Mouse (Mus musculus) midbrain, embryonic 14.5 days (tissue): ENCODE data around the gene Pip4p1. TPM values are rescaled to one million over a fixed set of nuclear protein-coding genes. Genes with fewer than 3 reads are reported as not detected.
"Not testable (repeated sequence)": the region's sequence is repeated elsewhere in the genome, so short reads cannot be mapped to it uniquely, and the experiment has no call there.

Experiments
- ATAC-seq: fragments of 200-750 bp; cut with Nextera tagmentation; 2 replicates; pipeline ENCODE4 v1.8.0; 2017; ENCODE audit warnings: moderate number of reproducible peaks, moderate library complexity; ENCODE audit not compliant: low FRiP score, low TSS enrichment
- DNase-seq: peaks from one replicate; pipeline ENCODE4 v3.0.0-alpha.2; 2015
- H3K27ac ChIP-seq: fragments of 300-500 bp; sonication (generic); replicated peaks from 2 replicates; pipeline ENCODE4 v1.5.1; 2014; ENCODE audit warnings: mild to moderate bottlenecking, low read depth, low read length, moderate library complexity
- H3K27me3 ChIP-seq: fragments of 300-500 bp; sonication (generic); 2 replicates; pipeline ENCODE4 v1.6.1; 2014; ENCODE audit warnings: low read length, control low read depth, mixed read lengths; ENCODE audit not compliant: control insufficient read depth, insufficient read depth
- H3K36me3 ChIP-seq: fragments of 300-500 bp; sonication (generic); 2 replicates; pipeline ENCODE4 v1.6.1; 2014; ENCODE audit warnings: low read length, control low read depth; ENCODE audit not compliant: control insufficient read depth, insufficient read depth
- H3K4me1 ChIP-seq: fragments of 300-500 bp; sonication (generic); 2 replicates; pipeline ENCODE4 v1.6.1; 2014; ENCODE audit warnings: mild to moderate bottlenecking, antibody characterized with exemption, low read length, control low read depth; ENCODE audit not compliant: control insufficient read depth, insufficient read depth
- H3K4me2 ChIP-seq: fragments of 300-500 bp; sonication (generic); 2 replicates; pipeline ENCODE4 v1.6.1; 2014; ENCODE audit warnings: mild to moderate bottlenecking, low read length, moderate library complexity
- H3K4me3 ChIP-seq: fragments of 300-500 bp; sonication (generic); replicated peaks from 2 replicates; pipeline ENCODE4 v1.5.1; 2014; ENCODE audit warnings: low read depth, low read length
- H3K9ac ChIP-seq: fragments of 300-500 bp; sonication (generic); replicated peaks from 2 replicates; pipeline ENCODE4 v1.6.1; 2014; ENCODE audit warnings: mild to moderate bottlenecking, low read length, moderate library complexity
- H3K9me3 ChIP-seq: fragments of 300-500 bp; sonication (generic); 2 replicates; pipeline ENCODE4 v1.6.1; 2016; ENCODE audit warnings: low read length, control low read depth, mixed read lengths; ENCODE audit not compliant: control insufficient read depth
- WGBS: fragments of 180-500 bp; shearing (Covaris S2); extraction: QIAGEN DNeasy Blood & Tissue Kit; methylation state at CpG from one replicate; pipeline ENCODE4 v1.1.7; 2014; 5-methylcytosine and 5-hydroxymethylcytosine counted together
- polyA plus RNA-seq: library from polyadenylated mRNA; unstranded; fragments of >200 nt; fragmentation: Nextera tagmentation; extraction: Ambion mirVana; gene quantifications from 2 replicates; pipeline ENCODE4 v1.2.1, GENCODE M21; 2014

The Pip4p1 gene
- polyA plus RNA-seq, 1 experiment from 2014 or later, result 90.3 TPM

DNA sequence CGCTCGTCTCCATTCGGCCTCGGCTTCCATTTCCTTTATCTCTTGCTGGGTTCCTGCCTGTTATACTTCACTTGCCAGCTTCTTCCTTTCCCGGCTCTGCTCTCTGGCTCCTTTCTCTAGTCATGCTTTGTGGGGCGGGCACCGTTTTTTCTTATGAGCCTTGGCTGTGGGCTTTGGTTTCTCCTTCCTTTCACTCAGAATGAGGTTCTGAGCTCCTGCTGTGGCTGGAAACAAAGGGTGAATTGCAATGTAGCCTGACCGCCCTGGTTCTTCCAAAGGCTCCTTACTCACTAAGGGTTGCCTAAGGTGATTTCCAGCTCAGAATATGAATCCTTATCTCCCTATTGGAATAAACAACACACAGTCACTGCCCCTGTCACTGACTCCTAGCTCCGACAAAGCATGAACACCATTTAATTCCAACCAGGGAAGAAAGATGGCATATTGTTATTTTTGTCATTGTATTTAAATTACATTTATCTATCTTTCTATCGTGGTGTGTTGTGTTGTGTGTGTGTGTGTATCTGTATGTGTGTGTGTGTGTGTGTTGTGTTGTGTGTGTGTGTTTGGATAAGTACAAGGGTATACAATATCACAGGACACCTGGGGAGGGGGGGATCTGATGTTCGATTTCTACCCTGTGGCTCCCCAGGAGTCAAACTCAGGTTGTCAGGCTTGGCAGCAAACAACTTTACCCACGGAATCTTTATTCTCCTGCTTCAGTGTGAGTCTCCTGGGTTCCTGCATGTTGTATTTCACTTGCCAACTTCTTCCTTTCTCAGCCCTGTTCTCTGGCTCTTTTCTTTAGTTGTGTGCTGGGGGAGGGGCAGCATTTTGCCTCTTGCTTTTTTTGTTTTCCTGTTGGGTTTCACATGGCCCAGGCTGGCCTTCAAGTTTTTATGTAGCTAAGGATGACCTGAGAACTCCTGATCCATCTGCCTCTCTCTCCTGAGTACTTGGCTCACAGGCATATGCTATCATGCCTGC is 39.2 kb upstream of the Pip4p1 start:
- H3K27ac ChIP-seq, result peak overlapping the region; percentile 10
- H3K36me3 ChIP-seq, result no peaks in the 10 kb centered on the region
- H3K4me2 ChIP-seq, result peak overlapping the region; percentile 7; the same call in 1 of the 2 replicates
- H3K9me3 ChIP-seq, result no peaks in the 10 kb centered on the region
- WGBS, result 10% methylated on average over 12 of the region's 12 CpGs
- H3K27me3 ChIP-seq, result no peaks in the 10 kb centered on the region
- H3K4me3 ChIP-seq, result no peak overlapping the region
- H3K9ac ChIP-seq, result no peak overlapping the region
- peak; percentile 58 for DNase-seq
- no peaks in the 10 kb centered on the region for H3K4me1 ChIP-seq
- 0 out of 2 replicates have a peak, but pooled peaks have one; percentile 24 for ATAC-seq

DNA sequence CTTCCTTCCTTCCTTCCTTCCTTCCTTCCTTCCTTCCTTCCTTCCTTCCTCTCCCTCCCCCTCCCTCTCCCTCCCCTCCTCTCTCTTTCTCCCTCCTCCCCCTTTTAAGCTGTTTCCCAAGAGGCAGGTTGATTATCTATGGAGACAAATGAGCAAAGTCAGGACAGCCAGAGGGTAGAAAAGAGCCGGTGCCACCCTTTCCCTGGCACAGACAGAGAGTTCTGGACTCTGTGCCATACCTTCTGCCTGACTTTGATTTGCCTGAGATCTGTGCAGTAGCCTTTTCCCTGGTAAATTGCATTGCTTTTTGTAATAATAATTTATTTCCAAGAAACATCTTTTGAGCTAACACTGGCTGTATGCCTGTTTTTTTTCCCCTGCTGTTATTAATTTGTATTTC is 38.4 kb upstream of the Pip4p1 start:
- H3K4me3 ChIP-seq, result no peak overlapping the region
- DNase-seq (peak; percentile 11), ATAC-seq (no peak)
- H3K27me3 ChIP-seq, result no peaks in the 10 kb centered on the region
- H3K9me3 ChIP-seq, result no peaks in the 10 kb centered on the region
- no peak overlapping the region for H3K27ac ChIP-seq
- H3K9ac ChIP-seq, result no peak overlapping the region
- H3K36me3 ChIP-seq, result no peaks in the 10 kb centered on the region
- 10% methylated on average over 1 of the region's 1 CpGs for WGBS
- H3K4me1 ChIP-seq, result no peaks in the 10 kb centered on the region
- peak overlapping the region; percentile 7; the same call in 1 of the 2 replicates for H3K4me2 ChIP-seq

DNA sequence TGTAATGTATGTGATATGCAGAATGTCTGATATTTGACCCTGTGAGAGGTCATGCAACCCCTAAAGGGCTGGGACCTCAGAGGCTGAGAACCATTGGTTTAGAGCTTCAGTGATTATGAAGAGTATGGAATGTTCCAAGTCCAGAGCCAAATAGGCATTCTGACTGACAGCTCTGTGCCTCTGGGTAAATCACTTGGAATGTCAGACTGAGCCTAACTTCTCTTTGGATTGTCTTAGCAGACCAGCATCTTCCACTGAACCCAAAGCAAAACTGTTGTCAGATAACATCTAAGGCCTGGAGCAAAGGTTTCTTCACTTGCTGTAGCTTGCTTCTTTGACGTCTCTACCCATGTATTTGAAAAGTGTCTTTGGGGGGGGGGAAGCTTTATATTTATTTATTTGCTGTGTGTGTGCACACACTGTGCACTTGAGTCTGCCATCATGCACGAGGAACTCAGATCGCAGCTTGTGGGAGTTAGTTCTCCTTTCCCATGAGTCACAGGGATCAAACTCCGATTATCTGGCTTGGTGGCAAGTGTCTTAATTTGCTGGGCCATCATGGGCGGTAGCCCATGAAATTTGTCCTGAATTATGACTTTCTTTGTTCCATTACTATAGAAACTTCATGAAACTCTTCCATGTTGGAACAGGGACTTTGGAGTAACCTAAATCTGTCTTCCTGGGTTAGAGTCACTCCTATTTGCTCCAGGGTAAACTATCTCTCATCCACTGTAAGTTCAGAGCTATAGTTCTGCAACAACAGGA is 37.7 kb upstream of the Pip4p1 start:
- no peak for ATAC-seq

DNA sequence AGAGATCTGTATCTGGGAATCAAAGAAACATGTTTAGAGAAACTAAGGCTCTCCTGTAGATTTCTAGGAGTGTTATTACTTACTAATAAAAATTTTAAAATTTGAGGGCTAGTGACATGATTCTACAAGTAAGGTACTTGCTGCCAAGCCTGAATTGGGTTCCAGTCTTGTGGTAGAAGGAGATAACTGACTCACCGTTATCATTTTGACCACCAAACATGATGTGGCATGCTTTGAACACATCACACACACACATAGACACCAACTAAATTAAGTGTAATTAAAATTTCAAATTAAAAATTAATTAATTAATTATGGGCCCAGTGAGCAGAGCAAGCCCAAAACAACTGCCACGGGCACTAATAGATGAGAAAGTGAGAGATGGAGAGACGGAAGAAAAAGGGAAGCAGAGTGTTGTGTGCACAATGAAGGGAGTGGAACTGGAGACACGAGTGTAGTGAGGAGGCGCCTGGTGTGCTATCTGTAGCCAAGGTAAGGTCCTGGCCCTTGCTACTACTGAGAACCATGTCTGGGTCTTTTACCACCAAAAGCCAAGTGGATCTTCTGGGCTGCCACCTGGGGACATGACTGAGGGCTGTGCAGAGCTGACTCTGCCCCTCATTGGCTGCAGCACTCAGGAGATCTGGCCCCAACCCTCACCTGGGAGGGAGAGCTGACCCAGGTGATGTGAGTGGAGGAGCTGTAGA is 27.8 kb upstream of the Pip4p1 start:
- H3K4me3 ChIP-seq, result not testable (repeated sequence)

More for the DNA sequence above, 37.7 kb upstream of the Pip4p1 start:
- no peaks in the 10 kb centered on the region for H3K27me3 ChIP-seq
- H3K36me3 ChIP-seq, result no peaks in the 10 kb centered on the region
- H3K4me2 ChIP-seq, result no peak overlapping the region
- no peak overlapping the region for H3K9ac ChIP-seq
- no peaks in the 10 kb centered on the region for H3K4me1 ChIP-seq
- no peaks in the 10 kb centered on the region for H3K9me3 ChIP-seq
- DNase-seq, result no peak
- no peak overlapping the region for H3K27ac ChIP-seq
- 45% methylated on average over 5 of the region's 5 CpGs for WGBS
- no peak overlapping the region for H3K4me3 ChIP-seq

DNA sequence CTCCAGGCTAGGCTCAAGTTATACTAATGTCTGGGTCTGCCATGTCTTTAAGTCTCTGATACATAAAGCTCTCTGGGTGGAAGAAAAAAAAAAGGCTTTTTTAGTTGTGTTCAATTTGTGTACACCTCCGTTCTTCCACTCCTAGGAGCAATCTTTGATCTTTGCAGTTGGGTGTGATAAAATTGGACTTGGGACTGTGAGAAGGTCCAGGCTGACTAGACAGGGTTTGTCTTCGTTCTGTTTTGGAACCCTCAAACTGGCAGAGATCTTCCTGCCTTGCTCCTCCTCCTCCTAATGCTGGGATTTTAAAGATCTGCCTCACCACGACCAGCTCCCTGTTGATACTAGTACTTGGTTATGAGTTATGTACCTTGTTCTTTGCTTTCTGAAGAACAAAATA is 26.5 kb upstream of the Pip4p1 start:
- H3K9ac ChIP-seq, DNase-seq: not testable (repeated sequence)
- 76% methylated on average over 3 of the region's 3 CpGs for WGBS

More for the DNA sequence above, 27.8 kb upstream of the Pip4p1 start:
- not testable (repeated sequence) for H3K36me3 ChIP-seq, H3K27ac ChIP-seq, H3K9me3 ChIP-seq, H3K4me2 ChIP-seq, H3K9ac ChIP-seq, H3K4me1 ChIP-seq, ATAC-seq, H3K27me3 ChIP-seq, DNase-seq
- WGBS, result 92% methylated on average over 5 of the region's 5 CpGs

DNA sequence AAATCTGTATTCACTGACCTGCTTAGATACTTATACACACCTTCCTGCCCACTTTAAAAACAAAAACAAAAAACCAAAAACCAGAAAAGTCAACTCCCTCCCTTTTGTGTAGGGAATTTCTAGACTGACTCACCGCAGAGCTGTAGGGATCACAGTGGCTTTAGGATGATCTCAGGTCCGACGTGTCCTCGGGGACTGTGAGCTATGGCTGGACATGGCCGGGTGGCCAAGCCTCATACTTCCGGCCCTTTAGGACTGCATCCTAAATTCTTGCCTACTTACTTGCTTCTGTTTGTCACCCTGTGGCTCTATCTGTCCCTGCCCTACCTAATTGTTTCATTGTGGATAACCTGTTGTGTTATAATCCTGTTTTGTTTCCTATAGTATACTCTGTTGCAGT is 26.1 kb upstream of the Pip4p1 start:
- H3K9me3 ChIP-seq, H3K27me3 ChIP-seq, H3K36me3 ChIP-seq, H3K27ac ChIP-seq, H3K4me3 ChIP-seq, H3K4me2 ChIP-seq, H3K9ac ChIP-seq, DNase-seq, ATAC-seq, H3K4me1 ChIP-seq: not testable (repeated sequence)
- WGBS, result 66% methylated on average over 6 of the region's 6 CpGs

More for the DNA sequence above, 26.5 kb upstream of the Pip4p1 start:
- H3K4me3 ChIP-seq, H3K4me1 ChIP-seq, H3K9me3 ChIP-seq, H3K4me2 ChIP-seq, H3K27ac ChIP-seq, H3K27me3 ChIP-seq, ATAC-seq, H3K36me3 ChIP-seq: not testable (repeated sequence)

DNA sequence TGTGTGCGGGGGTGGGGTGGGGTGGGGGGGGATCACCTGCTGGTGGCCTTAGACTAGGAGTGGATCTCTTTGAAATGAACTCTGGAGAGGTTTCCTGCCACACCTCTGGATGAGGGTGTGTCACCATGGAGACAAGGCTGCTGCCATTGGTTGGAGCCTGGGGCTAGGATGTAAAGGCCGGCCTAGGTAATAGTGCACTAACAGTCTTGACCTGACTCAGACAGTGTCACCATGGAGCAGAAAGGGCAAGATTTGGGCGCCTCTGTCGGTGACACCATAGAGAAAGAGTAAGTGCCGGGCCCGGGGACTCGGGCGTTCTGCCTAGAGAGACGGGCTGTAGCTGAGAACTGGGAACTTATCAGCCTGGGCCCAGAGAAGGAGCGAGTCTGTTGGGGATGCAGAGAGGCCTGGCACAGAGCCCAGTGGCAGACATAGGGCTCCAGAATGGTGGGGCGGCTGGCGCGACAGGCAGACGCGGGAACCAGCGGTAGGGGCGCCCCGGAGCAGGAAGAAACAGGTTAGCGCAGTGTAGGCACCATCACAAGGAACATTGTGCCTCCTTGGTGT is 25.4 kb upstream of the Pip4p1 start, which contains the start of gene Pnp2:
Pnp2 (plus strand) TSS at position 51 of the 567 bp plus-strand sequence.
- peak; percentile 44 for DNase-seq
- H3K4me2 ChIP-seq, result peak within 1 kb of the TSS; percentile 36
- 7% methylated on average over 19 of the region's 19 CpGs for WGBS
- H3K4me3 ChIP-seq, H3K36me3 ChIP-seq, H3K9me3 ChIP-seq, H3K27me3 ChIP-seq, H3K27ac ChIP-seq, H3K9ac ChIP-seq, H3K4me1 ChIP-seq: not testable (repeated sequence)
- ATAC-seq, result peak; percentile 86

DNA sequence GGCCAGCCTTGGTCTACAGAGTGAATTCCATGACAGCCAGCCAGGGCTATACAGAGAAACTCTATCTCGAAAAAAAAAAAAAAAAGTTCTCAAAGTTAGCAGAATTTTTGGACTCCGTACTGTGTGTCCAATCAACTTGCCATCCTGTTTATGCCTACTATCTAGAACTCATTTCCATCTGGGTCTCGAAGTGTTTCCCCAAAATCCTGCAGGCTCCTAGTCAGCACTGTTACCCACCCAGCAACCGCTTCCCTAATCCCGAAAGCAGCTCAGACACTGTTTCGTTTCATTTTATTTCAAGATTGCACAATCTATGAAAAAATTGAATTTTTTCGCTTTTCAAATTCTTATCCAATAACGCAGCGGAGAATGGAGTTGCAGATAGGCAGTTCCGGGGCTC is 24.8 kb upstream of the Pip4p1 start:
- no peaks in the 10 kb centered on the region for H3K27me3 ChIP-seq
- H3K9me3 ChIP-seq, result no peaks in the 10 kb centered on the region
- H3K4me3 ChIP-seq, result no peak overlapping the region
- H3K4me2 ChIP-seq, result no peak overlapping the region
- 0 out of 2 replicates have a peak, but pooled peaks cover 6% of the 10 kb centered on the region for H3K36me3 ChIP-seq
- ATAC-seq (no peak), DNase-seq (no peak)
- H3K9ac ChIP-seq, result no peak overlapping the region
- no peak overlapping the region for H3K27ac ChIP-seq
- H3K4me1 ChIP-seq, result no peaks in the 10 kb centered on the region
- WGBS, result 89% methylated on average over 10 of the region's 10 CpGs
